Mouse (Mus musculus): ENCODE data around the gene Manba.

DNA sequence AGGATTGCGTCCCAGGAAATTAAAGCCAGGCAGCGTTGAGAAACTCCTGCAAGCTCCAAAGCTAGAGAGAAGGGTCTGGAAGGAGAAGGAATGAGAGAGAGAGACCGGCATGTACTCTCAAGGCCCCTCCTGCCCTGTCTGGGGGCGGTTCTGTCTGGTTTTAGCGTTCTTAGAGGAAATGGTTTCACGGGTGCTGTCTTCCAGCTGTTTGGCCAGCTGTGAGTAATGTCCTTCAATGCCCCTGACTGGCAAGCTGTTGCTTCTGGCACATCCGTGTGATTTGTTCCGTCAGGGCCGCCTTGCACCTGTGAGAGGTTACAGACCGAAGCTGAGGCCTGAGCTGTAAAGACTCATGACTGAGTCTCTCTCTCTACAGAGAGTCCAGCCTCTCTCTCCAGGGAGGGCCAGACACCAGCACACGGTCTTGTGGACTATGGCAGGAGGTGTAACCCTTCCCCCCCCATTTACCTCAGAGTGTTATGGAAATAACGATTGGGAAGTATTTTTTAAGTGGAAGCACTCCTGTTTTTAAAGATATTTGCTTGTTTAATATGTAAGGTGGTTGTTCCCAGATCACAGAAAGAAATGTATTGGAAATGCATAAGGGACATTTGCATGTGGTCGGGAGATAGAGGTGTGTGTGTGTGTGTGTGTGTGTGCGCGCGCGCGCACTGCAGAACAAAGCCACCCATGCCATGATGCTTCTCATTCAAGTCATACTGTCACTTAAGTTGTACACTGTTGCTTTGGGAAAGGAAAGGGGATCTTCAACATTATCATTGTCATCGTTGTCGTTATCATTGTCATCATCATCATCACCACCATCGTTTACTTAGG lies 95.2 kb downstream of the Manba start:
- TF ChIP-seq CTCF (IDR thresholded peaks at IDR 0.05; ENCODE audit: low read depth, low read length) (no peak), GATA1 (IDR thresholded peaks at IDR 0.05; ENCODE audit: borderline replicate concordance, low read length) (no peak), TAL1 (conservative IDR thresholded peaks at IDR 0.05; ENCODE audit: low read depth, low read length) (no peak)
